Mouse (Mus musculus) telencephalon, adult 2 months (tissue): ENCODE data around the gene Cnga2.

Source experiments
- DNase-seq: peaks from one replicate; pipeline ENCODE4 v3.0.0-alpha.2; 2011; ENCODE audit warnings: low read depth, low spot score

Cnga2 gene

DNA sequence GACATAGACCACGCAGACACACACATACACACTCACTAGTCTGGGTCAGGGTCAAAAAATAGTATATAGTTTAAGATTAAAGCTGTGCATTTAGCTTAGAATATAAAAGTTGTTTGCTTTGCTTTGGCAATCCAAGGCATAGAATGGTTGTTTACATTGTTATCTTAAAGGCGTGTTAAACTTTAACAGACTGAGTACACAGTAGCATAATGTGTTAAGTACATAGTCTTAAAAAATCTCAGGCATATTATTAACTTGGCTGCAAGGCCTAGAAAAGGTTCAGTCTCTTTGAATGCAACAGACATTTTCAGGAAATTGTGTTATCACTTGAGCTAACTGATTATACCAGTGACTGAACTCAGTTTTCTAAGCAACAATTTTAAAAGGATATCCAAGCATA is 56.3 kb downstream of the Cnga2 start:
- no peak for DNase-seq
